In the genomic region with DNA sequence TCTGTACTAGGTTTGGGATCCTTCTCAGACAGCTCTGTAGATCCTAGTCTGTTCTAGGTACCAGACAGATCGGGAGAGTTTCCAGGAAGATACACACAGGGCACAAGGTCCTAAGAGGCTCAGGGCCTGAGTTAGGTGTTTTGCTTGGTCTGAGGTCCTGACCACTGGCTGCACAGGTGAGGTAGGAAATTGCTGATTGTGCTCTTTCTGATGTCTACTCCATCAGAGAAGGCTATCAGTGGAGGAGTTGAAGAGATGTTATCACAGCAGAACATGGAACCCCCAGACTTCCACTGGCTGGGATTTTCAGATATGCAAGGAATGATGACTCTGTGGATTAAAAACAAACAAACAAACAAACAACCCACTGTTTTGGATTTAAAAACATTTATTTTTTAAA, we compare ENCODE assay signal across 15 mouse cellular contexts.
"Had no signal": no experiment of that assay in that cellular context is flagged by ENCODE, and none has a peak within 500 bp of the region (broad histone marks: within the 10 kb centered on the region; RNA-seq: fewer than 3 reads in every experiment).

No protein-coding gene starts in this region.

- H3K4me1 ChIP-seq: neural tube, embryonic 15.5 days; stomach, embryonic 15.5 days had no signal

- H3K27ac ChIP-seq: neural tube, embryonic 15.5 days; stomach, embryonic 15.5 days; stomach, postnatal 0 days had no signal

- H3K4me2 ChIP-seq: neural tube, embryonic 15.5 days; stomach, embryonic 15.5 days had no signal

- H3K9me3 ChIP-seq: neural tube, embryonic 15.5 days; stomach, embryonic 15.5 days had no signal

- DNase-seq: retina, postnatal 1 day; right cerebral cortex, adult 18-20 months; right cerebral cortex, postnatal 14 days; right cerebral cortex, postnatal 25 days; right cerebral cortex, postnatal 4 days; spleen, adult 18-20 months; thymus, adult 18-20 months; thymus, adult 2 months; thymus, postnatal 14 days; thymus, postnatal 25 days; thymus, postnatal 36 days; thymus, postnatal 4 days had no signal

- H3K9ac ChIP-seq: neural tube, embryonic 15.5 days; stomach, embryonic 15.5 days had no signal

- H3K27me3 ChIP-seq: neural tube, embryonic 15.5 days; stomach, embryonic 15.5 days had no signal

- H3K4me3 ChIP-seq: neural tube, embryonic 15.5 days; stomach, embryonic 15.5 days had no signal

- H3K36me3 ChIP-seq: neural tube, embryonic 15.5 days; stomach, embryonic 15.5 days had no signal
